Mouse (Mus musculus) kidney, adult 2 months (tissue): ENCODE results near the gene B4gat1. TPM values are rescaled to one million over a fixed set of nuclear protein-coding genes. Genes with fewer than 3 reads are reported as not detected.
A peak's percentile ranks its signal among the peaks of the same experiment; 100 is the strongest.
"Not testable (repeated sequence)": the region's sequence is repeated elsewhere in the genome, so short reads cannot be mapped to it uniquely, and the experiment has no call there.

Experiments
- DNase-seq: peaks from one replicate; pipeline ENCODE4 v3.0.0; 2021
- H3K27ac ChIP-seq: fragments of 200-500 bp; 2 replicates; pipeline ENCODE4 v1.5.1; 2012; ENCODE audit warnings: low read depth, low read length, control low read depth, inconsistent platforms; ENCODE audit not compliant: insufficient read depth
- H3K27me3 ChIP-seq: fragments of 200-500 bp; replicated peaks from 2 replicates; pipeline ENCODE4 v1.6.1; 2012; ENCODE audit warnings: mild to moderate bottlenecking, moderate library complexity, low read length, inconsistent platforms; ENCODE audit not compliant: control insufficient read depth, insufficient read depth
- H3K36me3 ChIP-seq: fragments of 200-500 bp; 2 replicates; pipeline ENCODE4 v1.6.1; 2012; ENCODE audit warnings: mild to moderate bottlenecking, moderate library complexity, low read length, inconsistent platforms; ENCODE audit not compliant: control insufficient read depth, insufficient read depth
- H3K4me1 ChIP-seq: fragments of 200-500 bp; 2 replicates; pipeline ENCODE4 v1.6.1; 2011; ENCODE audit warnings: low read length; ENCODE audit not compliant: control insufficient read depth, insufficient read depth
- H3K4me3 ChIP-seq: fragments of 200-500 bp; 2 replicates; pipeline ENCODE4 v1.5.1; 2011; ENCODE audit warnings: mild to moderate bottlenecking, low read depth, low read length, control low read depth; ENCODE audit not compliant: insufficient read depth
- CTCF ChIP-seq: fragments of 200-500 bp; conservative IDR thresholded peaks from 2 replicates; pipeline ENCODE4 v1.5.1; 2011; ENCODE audit warnings: low read depth, mild to moderate bottlenecking, control low read depth, low read length, moderate library complexity, mixed read lengths; ENCODE audit not compliant: insufficient read depth, insufficient read length
- POLR2A ChIP-seq: fragments of 200-500 bp; IDR thresholded peaks from one replicate; pipeline ENCODE4 v1.6.1; 2011; ENCODE audit warnings: low read depth, low read length, control low read depth
- whole genome bisulfite sequencing: fragments of 180-500 bp; shearing (Covaris S2); methylation state at CpG from one replicate; pipeline ENCODE4 v1.1.7; 2018; 5-methylcytosine and 5-hydroxymethylcytosine counted together
- polyA plus RNA-seq: library from polyadenylated mRNA; depleted of rRNA; stranded (reverse); fragments of >200 nt; gene quantifications from 2 replicates; pipeline ENCODE4 v1.2.3, GENCODE M21; 2012

The B4gat1 gene
- polyA plus RNA-seq, 1 experiment, result 45.0 TPM

DNA sequence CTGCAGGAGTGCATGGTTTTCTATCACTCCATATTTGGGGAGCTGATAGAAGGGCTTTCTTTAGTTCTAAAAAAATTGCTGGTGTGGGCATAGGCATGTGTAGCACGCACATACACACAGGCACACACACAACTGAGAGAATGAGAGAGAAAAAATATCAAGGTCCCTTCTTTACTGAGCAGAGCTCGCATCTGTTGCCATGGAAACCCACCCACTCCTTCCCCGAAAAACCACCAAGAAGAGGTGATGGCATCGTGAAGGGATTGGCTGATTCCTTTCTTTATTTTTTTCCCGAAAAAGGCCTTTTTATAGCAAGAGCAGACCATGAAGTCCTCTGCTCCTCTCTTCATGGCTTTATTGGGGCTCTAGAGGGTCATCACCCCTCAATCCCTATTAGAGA is 44.6 kb upstream of the B4gat1 start:
- Histone ChIP-seq H3K4me3 (no peak overlapping the region), H3K36me3 (no peaks in the 10 kb centered on the region), H3K4me1 (no peaks in the 10 kb centered on the region), H3K27ac (no peak overlapping the region), H3K27me3 (0 out of 2 replicates have a peak, but pooled peaks cover 2% of the 10 kb centered on the region)
- TF ChIP-seq CTCF, result no peak
- TF ChIP-seq POLR2A, result no peak
- DNase-seq, result no peak
- WGBS, result 63% methylated on average over 5 of the region's 5 CpGs

DNA sequence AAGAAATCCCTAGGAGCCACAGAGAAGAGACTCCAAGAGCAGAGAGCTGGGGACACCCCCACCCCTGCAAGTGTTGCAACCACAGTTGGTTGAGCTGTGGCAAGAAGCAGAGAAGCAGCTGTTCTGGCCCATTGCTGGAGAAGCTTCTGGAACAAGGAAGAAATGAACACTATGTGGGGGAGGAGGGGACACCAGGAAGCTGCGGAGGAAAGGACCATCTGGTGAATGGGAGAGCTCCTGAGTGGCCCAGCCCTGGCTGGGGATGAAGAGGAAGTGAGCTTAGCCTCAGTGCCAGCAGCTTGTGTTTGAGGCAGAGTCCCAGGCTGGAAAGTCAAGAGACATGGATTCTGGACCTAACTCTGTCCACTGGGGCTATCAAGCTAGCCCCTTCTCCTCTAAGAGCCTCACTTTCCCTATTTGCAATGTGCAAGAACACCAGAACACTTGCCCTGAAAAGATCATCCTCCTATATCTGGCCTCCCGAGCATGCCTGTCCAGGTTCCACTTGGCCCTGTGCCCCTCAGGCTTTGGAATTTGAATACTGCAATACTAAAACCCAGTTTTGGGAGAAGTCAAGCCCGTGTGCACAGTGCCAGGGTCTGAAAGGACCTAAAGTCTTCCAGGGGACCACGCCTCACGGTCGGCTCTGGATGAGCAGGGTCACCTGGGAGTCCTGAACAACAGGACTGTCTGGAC is 39.0 kb upstream of the B4gat1 start:
- Histone ChIP-seq H3K27me3 (no peaks in the 10 kb centered on the region), H3K36me3 (no peaks in the 10 kb centered on the region), H3K27ac (no peak overlapping the region), H3K4me3 (no peak overlapping the region), H3K4me1 (no peaks in the 10 kb centered on the region)
- 60% methylated on average over 6 of the region's 6 CpGs for WGBS
- no peak for DNase-seq
- no peak for TF ChIP-seq CTCF
- no peak for TF ChIP-seq POLR2A

DNA sequence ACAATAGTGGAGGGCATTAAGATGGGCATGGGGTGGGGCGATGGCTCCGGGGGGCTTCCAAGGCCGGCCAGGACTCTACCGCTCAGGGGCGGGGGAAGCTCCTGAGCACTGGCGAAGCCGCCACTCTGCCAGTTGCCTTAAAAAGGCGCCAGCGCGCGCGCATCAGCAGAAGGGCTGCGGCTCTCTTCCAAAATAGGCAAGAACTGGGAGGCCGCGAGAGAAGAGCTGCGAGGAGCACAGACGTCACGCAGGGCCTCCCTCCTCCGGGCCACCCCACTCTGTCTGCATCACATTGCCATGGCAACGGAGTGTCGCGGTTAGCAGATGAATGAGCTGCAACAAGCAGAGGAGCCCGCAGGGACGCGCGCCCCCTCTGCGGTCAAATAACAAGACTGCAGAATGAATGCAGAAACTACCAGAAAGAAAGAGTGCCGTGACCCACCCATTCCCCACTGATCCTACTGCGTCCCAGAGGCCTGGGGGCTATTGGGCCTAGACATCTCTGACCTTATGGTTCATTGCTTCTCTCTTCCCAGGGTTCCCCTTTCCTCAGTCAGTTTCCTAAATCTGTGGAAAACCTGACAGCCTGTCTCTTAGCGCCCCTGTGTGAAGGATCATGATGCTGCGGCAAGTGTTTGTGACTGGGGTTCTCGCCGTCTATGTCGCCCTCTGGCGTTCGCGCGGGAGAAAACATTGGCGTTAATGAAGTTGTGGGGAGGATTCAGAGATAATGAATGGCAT is 36.8 kb upstream of the B4gat1 start:
- 1% methylated on average over 39 of the region's 39 CpGs for WGBS
- no peak overlapping the region for H3K4me3 ChIP-seq
- peak; percentile 73 for DNase-seq
- no peaks in the 10 kb centered on the region for H3K27me3 ChIP-seq
- H3K4me1 ChIP-seq, result no peaks in the 10 kb centered on the region
- TF ChIP-seq CTCF, result peak; percentile 95
- TF ChIP-seq POLR2A, result no peak
- no peak overlapping the region for H3K27ac ChIP-seq
- no peaks in the 10 kb centered on the region for H3K36me3 ChIP-seq

DNA sequence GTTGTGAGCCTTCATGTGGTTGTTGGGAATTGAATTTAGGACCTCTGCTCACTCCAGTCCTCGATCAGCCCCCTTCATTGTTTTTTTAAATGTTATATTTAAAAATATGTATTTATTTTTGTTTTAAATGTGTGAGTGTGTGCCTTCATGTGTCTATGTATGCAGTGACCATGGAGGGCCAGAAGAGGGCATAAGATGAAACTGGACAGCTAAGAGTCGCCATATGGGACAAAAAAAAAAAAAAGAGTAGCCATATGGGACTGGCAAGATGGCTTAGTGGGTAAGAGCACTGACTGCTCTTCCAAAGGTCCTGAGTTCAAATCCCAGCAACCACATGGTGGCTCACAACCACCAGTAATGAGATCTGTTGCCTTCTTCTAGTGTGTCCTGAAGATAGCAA is 35.0 kb upstream of the B4gat1 start:
- not testable (repeated sequence) for H3K4me1 ChIP-seq, H3K4me3 ChIP-seq, H3K36me3 ChIP-seq, DNase-seq, H3K27me3 ChIP-seq, H3K27ac ChIP-seq
- 55% methylated on average over 2 of the region's 2 CpGs for WGBS

DNA sequence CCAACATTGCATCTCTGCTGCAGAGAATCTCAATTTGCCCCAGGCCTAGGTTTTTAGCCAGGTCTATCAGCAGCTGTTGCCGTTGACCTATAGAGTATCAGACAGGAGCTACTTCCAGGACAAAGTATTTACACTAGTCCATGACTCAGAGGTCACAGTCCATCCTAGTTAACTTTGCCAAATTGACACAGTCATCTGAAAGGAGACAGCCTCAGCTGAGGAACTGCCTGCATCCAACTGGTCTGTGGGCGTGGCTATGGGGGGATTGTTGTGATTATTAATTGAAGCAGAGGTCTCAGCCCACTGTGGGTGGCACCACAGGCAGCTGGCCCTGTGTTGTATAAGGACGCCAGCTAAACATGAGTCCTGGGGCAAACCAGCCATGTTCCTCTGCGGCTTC is 33.7 kb upstream of the B4gat1 start:
- no peak overlapping the region for H3K4me3 ChIP-seq
- 60% methylated on average over 4 of the region's 4 CpGs for WGBS
- no peaks in the 10 kb centered on the region for H3K4me1 ChIP-seq
- H3K36me3 ChIP-seq, result no peaks in the 10 kb centered on the region
- peak; percentile 25 for DNase-seq
- no peak overlapping the region for H3K27ac ChIP-seq
- TF ChIP-seq CTCF, result no peak
- no peak for TF ChIP-seq POLR2A
- H3K27me3 ChIP-seq, result no peaks in the 10 kb centered on the region; the same call in 1 of the 2 replicates

DNA sequence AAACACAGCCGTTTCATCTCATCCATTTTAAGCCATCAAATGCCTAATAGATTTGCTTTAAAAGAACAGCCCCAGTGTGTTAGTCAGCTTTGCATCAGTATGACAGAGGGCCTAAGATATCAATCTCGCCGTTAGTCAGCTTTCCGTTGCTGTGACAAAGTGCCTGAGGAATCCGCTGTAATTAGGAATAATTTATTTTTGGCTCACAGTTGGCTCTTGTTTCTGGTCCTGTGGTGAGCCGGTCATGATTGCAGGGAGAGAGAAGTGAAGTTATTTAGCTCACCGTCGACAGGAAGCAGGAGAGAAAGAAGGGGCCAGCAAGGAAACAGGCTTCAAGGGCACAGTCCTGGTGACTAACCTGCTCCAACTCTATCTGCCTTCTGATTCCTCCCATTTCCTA is 25.5 kb upstream of the B4gat1 start:
- Histone ChIP-seq H3K4me3 (no peak overlapping the region), H3K36me3 (no peaks in the 10 kb centered on the region), H3K27me3 (no peaks in the 10 kb centered on the region; the same call in 1 of the 2 replicates), H3K4me1 (peaks cover 7% of the 10 kb centered on the region), H3K27ac (no peak overlapping the region)
- DNase-seq, result no peak
- 48% methylated on average over 8 of the region's 8 CpGs for WGBS
- TF ChIP-seq CTCF, result no peak
- no peak for TF ChIP-seq POLR2A

DNA sequence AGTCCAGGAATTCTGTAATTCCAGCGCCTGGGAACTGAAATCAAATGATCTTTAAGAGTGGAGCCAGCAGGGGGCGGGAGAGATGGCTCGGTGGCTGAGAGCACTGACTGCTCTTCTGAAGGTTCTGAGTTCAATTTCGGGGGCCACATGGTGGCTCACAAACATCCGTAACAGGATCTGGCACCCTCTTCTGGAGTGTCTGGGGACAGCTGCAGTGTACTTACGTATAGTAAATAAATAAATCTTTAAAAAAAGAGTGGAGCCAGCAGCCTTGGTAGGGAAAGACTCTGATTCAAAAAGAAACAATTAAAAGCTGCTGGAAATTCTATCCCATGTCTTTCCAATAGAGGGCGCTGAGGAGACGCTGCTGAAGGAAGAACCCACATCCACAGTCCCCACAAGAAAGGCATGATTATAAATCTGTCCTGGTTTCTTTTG is 23.6 kb upstream of the B4gat1 start:
- no peak overlapping the region for H3K27ac ChIP-seq
- no peaks in the 10 kb centered on the region for H3K36me3 ChIP-seq
- H3K4me1 ChIP-seq, result peaks cover 7% of the 10 kb centered on the region
- no peaks in the 10 kb centered on the region for H3K27me3 ChIP-seq
- H3K4me3 ChIP-seq, result no peak overlapping the region
- TF ChIP-seq POLR2A (no peak), CTCF (peak; percentile 54)
- 14% methylated on average over 8 of the region's 8 CpGs for WGBS
- DNase-seq, result peak; percentile 53
